Mouse (Mus musculus): Measurements from ENCODE around the gene Neurod4.

GRCm38 (mm10) chr10:130288007-130288406, 8.0 kb upstream of the Neurod4 start:
- no peak for TF ChIP-seq CTCF (IDR thresholded peaks at IDR 0.05; ENCODE audit: control insufficient read depth, insufficient read depth, low read length)
- no peak for TF ChIP-seq POLR2A (IDR thresholded peaks at IDR 0.05; ENCODE audit: borderline replicate concordance, control insufficient read depth, low read depth, low read length)
